Comparison of ENCODE assay signal across 18 mouse cellular contexts in genomic region chr7:49369006-49369405, GRCm38 (mm10).
DNase-seq lines count a peak whose midpoint lies in the region; ATAC-seq and TF ChIP-seq lines count a peak whose summit lies in the region.
"Had no signal": no experiment of that assay in that cellular context is flagged by ENCODE, and none has a peak within 500 bp of the region (broad histone marks: within the 10 kb centered on the region; RNA-seq: fewer than 3 reads in every experiment).

No protein-coding gene starts in this region.

- H3K36me3 ChIP-seq in heart, embryonic 14.5 days (ENCODE audit: control insufficient read depth, insufficient read depth, low read length), result no peaks in the 10 kb centered on the region
- no peaks in the 10 kb centered on the region for H3K36me3 ChIP-seq in midbrain, embryonic 11.5 days (ENCODE audit: control insufficient read depth, insufficient read depth, low read length)
- H3K36me3 ChIP-seq in midbrain, postnatal 0 days (ENCODE audit: insufficient read depth, low read length), result no peaks in the 10 kb centered on the region
- no peaks in the 10 kb centered on the region for H3K36me3 ChIP-seq in hindbrain, embryonic 11.5 days (ENCODE audit: control insufficient read depth, insufficient read depth, low read length)
- no peaks in the 10 kb centered on the region for H3K36me3 ChIP-seq in hindbrain, postnatal 0 days (ENCODE audit: insufficient read depth, low read length)
- H3K36me3 ChIP-seq: intestine, embryonic 15.5 days had no signal

- intact Hi-C loops in heart, postnatal 36 days (cut with DNase I), result no loop called here

- H3K9me3 ChIP-seq in heart, embryonic 14.5 days (ENCODE audit: control insufficient read depth, low read length), result no peaks in the 10 kb centered on the region
- H3K9me3 ChIP-seq in midbrain, embryonic 11.5 days (ENCODE audit: control insufficient read depth, low read length), result no peaks in the 10 kb centered on the region
- H3K9me3 ChIP-seq in midbrain, postnatal 0 days (ENCODE audit: low read length), result no peaks in the 10 kb centered on the region
- H3K9me3 ChIP-seq in hindbrain, embryonic 11.5 days (ENCODE audit: control insufficient read depth, low read length), result no peaks in the 10 kb centered on the region
- H3K9me3 ChIP-seq in hindbrain, postnatal 0 days (ENCODE audit: low read length), result no peaks in the 10 kb centered on the region
- H3K9me3 ChIP-seq: forebrain, embryonic 13.5 days; intestine, embryonic 15.5 days; megakaryocyte, embryonic 14.5 days had no signal

- no peak overlapping the region for H3K27ac ChIP-seq in heart, embryonic 14.5 days (replicated peaks in 1 of 2; ENCODE audit: control insufficient read depth in 1 of 2, insufficient read depth in 1 of 2, low read depth in 2 of 2, low read length in 2 of 2)
- no peak overlapping the region for H3K27ac ChIP-seq in midbrain, embryonic 11.5 days (ENCODE audit: low read depth, low read length)
- H3K27ac ChIP-seq in midbrain, postnatal 0 days (ENCODE audit: low read depth, low read length), result no peak overlapping the region
- H3K27ac ChIP-seq in hindbrain, embryonic 11.5 days (ENCODE audit: low read depth, low read length), result no peak overlapping the region
- 0 out of 2 replicates have a peak overlapping the region, but pooled peaks have one; percentile 15 for H3K27ac ChIP-seq in hindbrain, postnatal 0 days
- H3K27ac ChIP-seq: forebrain, embryonic 13.5 days; intestine, embryonic 15.5 days; liver, embryonic 14.5 days had no signal

- DNase-seq in heart, postnatal 36 days, result no peak
- no peak for DNase-seq in midbrain, embryonic 11.5 days (ENCODE audit: low spot score, missing footprints)
- DNase-seq in midbrain, postnatal 0 days (ENCODE audit: low spot score), result no peak
- no peak for DNase-seq in hindbrain, embryonic 11.5 days (ENCODE audit: low spot score)
- no peak for DNase-seq in hindbrain, postnatal 0 days (ENCODE audit: low spot score)
- DNase-seq: adrenal gland, adult 2 months; gastrocnemius, postnatal 25 days; heart, postnatal 4 days; kidney, postnatal 14 days; lung, postnatal 10 days; right cerebral cortex, postnatal 25 days had no signal

- 0 out of 2 replicates have a peak, but pooled peaks have one; percentile 20 for ATAC-seq in heart, embryonic 14.5 days (ENCODE audit: insufficient number of reproducible peaks, insufficient read depth, low FRiP score, low read depth)
- 0 out of 2 replicates have a peak, but pooled peaks have one; percentile 59 for ATAC-seq in midbrain, embryonic 11.5 days (ENCODE audit: low FRiP score)
- ATAC-seq in midbrain, postnatal 0 days (ENCODE audit: low FRiP score), result no peak
- ATAC-seq in hindbrain, embryonic 11.5 days (ENCODE audit: low FRiP score), result peak; percentile 54; the same call in 1 of the 2 replicates
- 0 out of 2 replicates have a peak, but pooled peaks have one; percentile 22 for ATAC-seq in hindbrain, postnatal 0 days
- no peak for ATAC-seq in megakaryocyte progenitor cell, adult 5-6 weeks (replicated peaks; ENCODE audit: poor library complexity)
- ATAC-seq: intestine, embryonic 15.5 days had no signal

- H3K9ac ChIP-seq in heart, embryonic 14.5 days (ENCODE audit: low read length), result no peak overlapping the region
- no peak overlapping the region for H3K9ac ChIP-seq in midbrain, embryonic 11.5 days (ENCODE audit: low read length)
- no peak overlapping the region for H3K9ac ChIP-seq in midbrain, postnatal 0 days (replicated peaks; ENCODE audit: low read length, poor library complexity, severe bottlenecking)
- no peak overlapping the region for H3K9ac ChIP-seq in hindbrain, embryonic 11.5 days (ENCODE audit: low read depth, low read length)
- no peak overlapping the region for H3K9ac ChIP-seq in hindbrain, postnatal 0 days (replicated peaks; ENCODE audit: low read length)
- H3K9ac ChIP-seq: forebrain, embryonic 13.5 days; intestine, embryonic 15.5 days; liver, embryonic 14.5 days had no signal

- no peak overlapping the region for H3K4me2 ChIP-seq in heart, embryonic 14.5 days (ENCODE audit: low read length)
- no peak overlapping the region for H3K4me2 ChIP-seq in midbrain, embryonic 11.5 days
- H3K4me2 ChIP-seq in midbrain, postnatal 0 days (ENCODE audit: low read depth, low read length, poor library complexity, severe bottlenecking), result no peak overlapping the region
- H3K4me2 ChIP-seq in hindbrain, embryonic 11.5 days (replicated peaks; ENCODE audit: low read depth, low read length), result no peak overlapping the region
- no peak overlapping the region for H3K4me2 ChIP-seq in hindbrain, postnatal 0 days (ENCODE audit: low read depth, low read length)
- H3K4me2 ChIP-seq: forebrain, embryonic 13.5 days; intestine, embryonic 15.5 days had no signal

- peaks cover 10 to 28% of the 10 kb centered on the region in 2 experiments for H3K4me1 ChIP-seq in heart, embryonic 14.5 days (ENCODE audit: control insufficient read depth in 2 of 2, insufficient read depth in 2 of 2, low read length in 2 of 2)
- no peaks in the 10 kb centered on the region for H3K4me1 ChIP-seq in midbrain, embryonic 11.5 days (ENCODE audit: control insufficient read depth, insufficient read depth, low read length)
- H3K4me1 ChIP-seq in midbrain, postnatal 0 days (ENCODE audit: insufficient read depth, low read length), result peaks cover 3% of the 10 kb centered on the region; the same call in 1 of the 2 replicates
- H3K4me1 ChIP-seq in hindbrain, embryonic 11.5 days (replicated peaks; ENCODE audit: control insufficient read depth, insufficient read depth, low read length), result no peaks in the 10 kb centered on the region
- peaks cover 6% of the 10 kb centered on the region; the same call in 1 of the 2 replicates for H3K4me1 ChIP-seq in hindbrain, postnatal 0 days (ENCODE audit: insufficient read depth, low read length)
- H3K4me1 ChIP-seq: intestine, embryonic 15.5 days; megakaryocyte, embryonic 14.5 days had no signal

- 30% methylated on average over 2 of the region's 3 CpGs for WGBS in heart, embryonic 14.5 days
- WGBS in midbrain, embryonic 11.5 days, result 55% methylated on average over 2 of the region's 3 CpGs
- WGBS in midbrain, postnatal 0 days, result 54% methylated on average over 3 of the region's 3 CpGs
- 49% methylated on average over 3 of the region's 3 CpGs for WGBS in hindbrain, embryonic 11.5 days
- WGBS in hindbrain, postnatal 0 days, result 45% methylated on average over 2 of the region's 3 CpGs

- no peak; the same call in 1 of the 2 replicates for TF ChIP-seq CTCF in midbrain, postnatal 0 days (IDR thresholded peaks at IDR 0.05)
- TF ChIP-seq CTCF in hindbrain, postnatal 0 days (IDR thresholded peaks at IDR 0.05; ENCODE audit: low read depth), result no peak

- H3K4me3 ChIP-seq in heart, embryonic 14.5 days (ENCODE audit: control insufficient read depth in 1 of 2, insufficient read depth in 1 of 2, low read depth in 1 of 2, low read length in 2 of 2), result no peak overlapping the region
- H3K4me3 ChIP-seq in midbrain, embryonic 11.5 days (ENCODE audit: low read depth, low read length), result no peak overlapping the region
- H3K4me3 ChIP-seq in midbrain, postnatal 0 days (ENCODE audit: low read depth, low read length), result no peak overlapping the region
- H3K4me3 ChIP-seq in hindbrain, embryonic 11.5 days (ENCODE audit: low read depth, low read length), result no peak overlapping the region
- H3K4me3 ChIP-seq in hindbrain, postnatal 0 days (ENCODE audit: low read length), result no peak overlapping the region
- H3K4me3 ChIP-seq: forebrain, embryonic 13.5 days; intestine, embryonic 15.5 days; megakaryocyte, embryonic 14.5 days; myocyte had no signal

- H3K27me3 ChIP-seq in heart, embryonic 14.5 days (ENCODE audit: control insufficient read depth, insufficient read depth, low read length), result no peaks in the 10 kb centered on the region
- no peaks in the 10 kb centered on the region for H3K27me3 ChIP-seq in midbrain, embryonic 11.5 days (ENCODE audit: control insufficient read depth, insufficient read depth, low read length)
- H3K27me3 ChIP-seq in midbrain, postnatal 0 days (ENCODE audit: insufficient read depth, low read length), result no peaks in the 10 kb centered on the region
- H3K27me3 ChIP-seq in hindbrain, embryonic 11.5 days (ENCODE audit: control insufficient read depth, insufficient read depth, low read length), result no peaks in the 10 kb centered on the region
- H3K27me3 ChIP-seq in hindbrain, postnatal 0 days (ENCODE audit: insufficient read depth, low read length), result no peaks in the 10 kb centered on the region
- H3K27me3 ChIP-seq: intestine, embryonic 15.5 days; megakaryocyte, embryonic 14.5 days had no signal

Comparison
In these comparisons a context has a peak if more than half of its experiments do, and no peak if none do; other contexts are left out.
1. ATAC-seq: peak in heart, embryonic 14.5 days (single experiment), midbrain, embryonic 11.5 days (single experiment), hindbrain, embryonic 11.5 days (single experiment) and hindbrain, postnatal 0 days (single experiment); none in midbrain, postnatal 0 days (single experiment) and megakaryocyte progenitor cell, adult 5-6 weeks (single experiment).